ENCODE assay signal across 19 mouse cellular contexts in the genomic region with DNA sequence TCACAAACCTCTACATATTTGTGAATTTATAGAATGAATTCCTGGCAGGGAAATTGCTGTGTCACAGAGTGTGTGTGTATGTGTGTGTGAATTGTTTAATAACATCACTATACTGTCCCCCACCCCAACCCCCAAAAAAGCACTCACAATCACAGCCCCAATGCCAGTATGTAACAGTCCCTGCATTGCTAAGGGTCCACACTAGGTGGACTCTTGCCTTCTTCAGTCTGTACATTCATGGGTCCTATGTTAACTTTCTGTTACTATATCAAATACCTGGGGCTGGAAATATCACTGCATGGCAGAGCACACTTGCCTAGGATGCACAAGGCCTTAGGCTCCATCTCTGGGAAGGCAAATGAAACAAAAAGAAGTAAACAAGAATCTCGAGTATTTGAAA.
"Had no signal": no experiment of that assay in that cellular context is flagged by ENCODE, and none has a peak within 500 bp of the region (broad histone marks: within the 10 kb centered on the region; RNA-seq: fewer than 3 reads in every experiment).

No protein-coding gene starts in this region.

- DNase-seq: kidney, adult 11 months; kidney, adult 9 months; kidney, postnatal 25 days; liver; lung, adult 18-20 months; lung, postnatal 10 days; lung, postnatal 36 days; thymus, adult 18-20 months; thymus, postnatal 36 days had no signal

- H3K27me3 ChIP-seq: limb, embryonic 13.5 days; liver, embryonic 15.5 days; lung, embryonic 15.5 days; midbrain, embryonic 13.5 days; neural tube, embryonic 12.5 days; neural tube, embryonic 15.5 days had no signal

- H3K4me1 ChIP-seq: limb, embryonic 10.5 days; limb, embryonic 13.5 days; liver, embryonic 12.5 days; liver, embryonic 15.5 days; lung, embryonic 15.5 days; megakaryocyte, embryonic 14.5 days; neural tube, embryonic 12.5 days; neural tube, embryonic 15.5 days had no signal

- H3K4me3 ChIP-seq: limb, embryonic 10.5 days; limb, embryonic 13.5 days; liver, embryonic 12.5 days; liver, embryonic 15.5 days; lung, embryonic 15.5 days; megakaryocyte, embryonic 14.5 days; midbrain, embryonic 10.5 days; midbrain, embryonic 13.5 days; neural tube, embryonic 12.5 days; neural tube, embryonic 15.5 days had no signal

- H3K9me3 ChIP-seq: limb, embryonic 10.5 days; limb, embryonic 13.5 days; liver, embryonic 12.5 days; liver, embryonic 15.5 days; lung, embryonic 15.5 days; midbrain, embryonic 10.5 days; midbrain, embryonic 13.5 days; neural tube, embryonic 12.5 days; neural tube, embryonic 15.5 days had no signal

- ATAC-seq: liver, embryonic 12.5 days; midbrain, embryonic 13.5 days had no signal

- H3K4me2 ChIP-seq: limb, embryonic 13.5 days; liver, embryonic 12.5 days; liver, embryonic 15.5 days; lung, embryonic 15.5 days; midbrain, embryonic 13.5 days; neural tube, embryonic 12.5 days; neural tube, embryonic 15.5 days had no signal

- H3K27ac ChIP-seq: limb, embryonic 10.5 days; limb, embryonic 13.5 days; liver, embryonic 12.5 days; liver, embryonic 15.5 days; lung, embryonic 15.5 days; midbrain, embryonic 10.5 days; midbrain, embryonic 13.5 days; neural tube, embryonic 12.5 days; neural tube, embryonic 15.5 days had no signal

- H3K36me3 ChIP-seq: limb, embryonic 10.5 days; limb, embryonic 13.5 days; liver, embryonic 12.5 days; liver, embryonic 15.5 days; lung, embryonic 15.5 days; midbrain, embryonic 10.5 days; midbrain, embryonic 13.5 days; neural tube, embryonic 12.5 days; neural tube, embryonic 15.5 days had no signal

- H3K9ac ChIP-seq: limb, embryonic 13.5 days; liver, embryonic 12.5 days; liver, embryonic 15.5 days; lung, embryonic 15.5 days; midbrain, embryonic 13.5 days; neural tube, embryonic 12.5 days; neural tube, embryonic 15.5 days had no signal
